Mouse (Mus musculus): ENCODE data around the gene Cyp2c68.
"Not testable (repeated sequence)": the region's sequence is repeated elsewhere in the genome, so short reads cannot be mapped to it uniquely, and the experiment has no call there.

DNA sequence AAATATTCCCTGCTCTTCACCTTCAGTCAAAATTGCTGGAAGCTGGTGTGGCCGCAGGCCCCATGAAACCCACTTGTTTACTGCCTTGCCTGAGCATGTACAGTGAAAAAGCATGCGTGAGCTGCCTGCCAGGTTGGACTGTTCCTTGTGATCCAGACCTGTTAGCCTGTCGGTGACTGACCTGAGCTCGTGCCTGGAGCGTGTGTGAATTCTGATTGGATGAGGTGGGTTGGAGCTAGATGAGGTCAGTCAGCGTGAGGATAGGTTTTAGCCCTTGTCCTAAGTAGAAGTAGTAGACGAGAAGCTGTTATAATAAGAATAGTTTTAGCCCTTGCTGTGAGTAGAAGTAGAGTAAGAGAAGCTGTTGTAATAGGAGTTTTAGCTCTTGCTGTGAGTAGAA, 96.3 kb downstream of the Cyp2c68 start:
- not testable (repeated sequence) for TF ChIP-seq HCFC1 (IDR thresholded peaks at IDR 0.05; ENCODE audit: borderline replicate concordance, insufficient read depth, low read length); MAFK (IDR thresholded peaks at IDR 0.05; ENCODE audit: insufficient read depth, low read depth, low read length); CHD2 (IDR thresholded peaks at IDR 0.05; ENCODE audit: low read depth, low read length); ZNF384 (IDR thresholded peaks at IDR 0.05; ENCODE audit: low read depth, low read length); ZC3H11A (IDR thresholded peaks at IDR 0.05; ENCODE audit: borderline replicate concordance, low read depth, low read length)
